Mouse (Mus musculus): ENCODE results near the gene Abcc12. TPM values are rescaled to one million over a fixed set of nuclear protein-coding genes. Genes with fewer than 3 reads are reported as not detected.

The Abcc12 gene
- polyA plus RNA-seq (2015; fragmentation: Nextera tagmentation; extraction: Ambion mirVana): 0.14 and 0.19 TPM in 2 replicates

- Histone ChIP-seq H3K4me1 (ENCODE audit: control insufficient read depth, insufficient read depth, low read length) (no peaks in the 10 kb centered on the region), H3K4me3 (replicated peaks; ENCODE audit: low read length) (no peak within 1 kb of the TSS), H3K27me3 (ENCODE audit: control insufficient read depth, insufficient read depth, low read length) (no peaks in the 10 kb centered on the region), H3K4me2 (ENCODE audit: low read depth, low read length) (no peak within 1 kb of the TSS), H3K9ac (ENCODE audit: low read length) (no peak within 1 kb of the TSS), H3K9me3 (replicated peaks; ENCODE audit: control insufficient read depth, low read length) (no peaks in the 10 kb centered on the region), H3K36me3 (ENCODE audit: control insufficient read depth, insufficient read depth, low read length) (no peaks in the 10 kb centered on the region), H3K27ac (ENCODE audit: low read length) (no peak within 1 kb of the TSS)
- ATAC-seq (ENCODE audit: insufficient read depth, low FRiP score): no peak
Measured at GRCm38 (mm10) chr8:86580458-86580857, at the start of gene Abcc12. Abcc12 (minus strand) TSS chr8:86580686.

DNA sequence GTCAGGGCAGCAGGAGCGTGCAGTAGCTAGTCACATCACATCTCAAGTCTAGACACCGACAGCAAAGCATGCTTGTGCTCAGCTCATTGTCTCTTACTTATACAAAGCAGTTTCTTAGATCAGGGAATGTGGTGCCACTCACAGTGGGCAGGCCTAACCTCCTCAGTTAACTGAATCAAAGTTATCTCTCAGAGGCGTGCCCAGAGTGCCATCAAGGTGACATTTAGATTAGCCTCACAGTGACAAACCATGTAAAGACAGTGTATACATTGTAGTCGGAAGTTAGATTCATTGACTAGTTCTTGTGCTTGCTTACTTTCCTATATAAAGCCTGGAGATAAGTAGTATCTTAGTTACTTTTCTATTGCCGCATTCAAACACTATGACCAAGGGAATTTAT lies 49.7 kb upstream of the Abcc12 start:
- peaks cover 4% of the 10 kb centered on the region; the same call in 1 of the 2 replicates for H3K4me1 ChIP-seq (ENCODE audit: control insufficient read depth, insufficient read depth, low read length)
- 77% methylated on average over 5 of the region's 5 CpGs for WGBS
- no peak for ATAC-seq (ENCODE audit: insufficient read depth, low FRiP score)

DNA sequence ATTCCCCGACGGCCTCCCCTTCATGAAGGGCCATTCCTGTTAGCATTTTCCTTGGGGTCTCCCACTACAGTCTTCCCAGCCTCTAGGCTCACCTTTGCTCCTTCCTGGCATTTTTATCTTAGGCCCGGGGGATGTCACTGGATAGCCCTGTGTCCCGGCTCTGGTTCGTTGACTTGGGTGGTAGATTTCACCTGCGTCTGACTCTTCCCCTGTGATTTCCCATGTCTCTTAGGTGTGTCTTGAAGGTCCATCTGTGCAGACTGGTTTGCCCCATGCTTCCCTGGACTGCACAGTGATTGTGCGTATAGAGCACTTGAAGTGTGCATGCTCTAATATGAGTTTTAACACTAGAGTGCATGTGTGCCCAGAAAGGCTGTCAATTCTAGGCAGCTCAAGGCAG lies 44.4 kb upstream of the Abcc12 start:
- Histone ChIP-seq H3K36me3 (ENCODE audit: control insufficient read depth, insufficient read depth, low read length) (no peaks in the 10 kb centered on the region), H3K4me1 (ENCODE audit: control insufficient read depth, insufficient read depth, low read length) (peaks cover 9% of the 10 kb centered on the region), H3K9ac (ENCODE audit: low read length) (peak overlapping the region; percentile 82), H3K27ac (ENCODE audit: low read length) (no peak overlapping the region), H3K4me3 (replicated peaks; ENCODE audit: low read length) (peak overlapping the region; percentile 93), H3K27me3 (ENCODE audit: control insufficient read depth, insufficient read depth, low read length) (no peaks in the 10 kb centered on the region), H3K9me3 (replicated peaks; ENCODE audit: control insufficient read depth, low read length) (no peaks in the 10 kb centered on the region), H3K4me2 (ENCODE audit: low read depth, low read length) (peak overlapping the region; percentile 79)
- WGBS: 31% methylated on average over 7 of the region's 7 CpGs
- ATAC-seq (ENCODE audit: insufficient read depth, low FRiP score): no peak

More for the DNA sequence above, 49.7 kb upstream of the Abcc12 start:
- H3K36me3 ChIP-seq (ENCODE audit: control insufficient read depth, insufficient read depth, low read length): no peaks in the 10 kb centered on the region
- H3K27me3 ChIP-seq (ENCODE audit: control insufficient read depth, insufficient read depth, low read length): no peaks in the 10 kb centered on the region
- no peaks in the 10 kb centered on the region for H3K9me3 ChIP-seq (replicated peaks; ENCODE audit: control insufficient read depth, low read length)
- H3K4me3 ChIP-seq (replicated peaks; ENCODE audit: low read length): no peak overlapping the region
- no peak overlapping the region for H3K27ac ChIP-seq (ENCODE audit: low read length)
- H3K9ac ChIP-seq (ENCODE audit: low read length): no peak overlapping the region
- no peak overlapping the region for H3K4me2 ChIP-seq (ENCODE audit: low read depth, low read length)

DNA sequence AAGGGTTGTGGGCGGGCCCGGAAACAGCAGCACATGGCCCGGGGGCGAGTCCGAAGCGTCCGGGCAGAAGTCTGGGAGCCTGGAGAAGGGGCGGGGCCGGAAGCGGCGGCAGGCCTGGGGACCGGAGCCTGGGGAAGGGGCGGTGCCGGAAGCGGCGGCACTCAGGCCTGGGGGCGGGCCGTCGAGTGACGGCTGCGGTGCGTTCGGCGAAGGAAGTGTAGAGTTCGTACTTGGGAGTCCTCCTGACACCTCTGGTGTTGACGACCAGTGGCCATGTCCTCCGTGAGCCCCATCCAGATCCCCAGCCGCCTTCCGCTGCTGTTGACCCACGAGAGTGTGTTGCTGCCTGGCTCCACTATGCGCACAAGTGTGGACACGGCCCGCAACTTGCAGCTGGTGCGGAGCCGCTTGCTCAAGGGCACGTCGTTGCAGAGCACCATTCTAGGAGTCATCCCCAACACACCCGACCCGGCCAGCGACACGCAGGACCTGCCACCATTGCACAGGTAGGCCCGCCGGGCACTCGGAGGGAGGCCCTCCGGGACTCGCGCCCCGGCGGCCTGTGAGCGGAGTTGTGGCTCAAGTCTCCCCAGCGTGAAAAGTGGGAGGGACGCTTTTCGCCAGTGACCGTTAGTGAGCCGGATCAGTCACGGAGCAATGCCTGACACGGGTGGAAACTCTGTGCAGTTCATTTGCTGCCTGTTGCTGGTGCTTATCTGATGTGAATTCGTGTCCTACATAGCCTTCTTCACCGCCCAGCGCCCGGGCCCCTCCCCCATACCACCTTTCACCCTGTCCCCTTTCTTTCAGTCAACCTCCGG lies 43.6 kb upstream of the Abcc12 start, which contains the start of gene Lonp2:
Gene Lonp2 (plus strand): TSS at position 133 of the 821 bp plus-strand sequence.
- Histone ChIP-seq H3K4me1 (ENCODE audit: control insufficient read depth, insufficient read depth, low read length) (peaks cover 9% of the 10 kb centered on the region), H3K36me3 (ENCODE audit: control insufficient read depth, insufficient read depth, low read length) (no peaks in the 10 kb centered on the region)
- ATAC-seq (ENCODE audit: insufficient read depth, low FRiP score): peak; percentile 100

DNA sequence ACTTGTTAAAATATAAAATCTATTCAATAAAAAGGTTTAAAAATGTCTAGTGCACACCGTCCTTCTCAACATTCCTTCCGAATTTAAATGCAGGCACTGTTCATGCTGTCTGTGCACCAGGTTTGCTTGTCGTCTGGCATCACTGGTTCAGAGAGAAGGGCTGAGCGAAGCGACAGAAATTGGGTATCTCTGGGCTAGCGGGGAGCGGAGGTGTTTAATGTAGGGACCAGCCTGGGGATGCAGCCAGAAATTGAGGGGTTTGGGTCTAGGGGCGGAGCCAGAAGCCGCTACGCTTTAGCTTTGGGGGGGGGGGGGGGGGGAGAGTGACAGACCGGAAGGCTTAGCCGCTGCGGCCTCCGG lies 43.0 kb upstream of the Abcc12 start:
- Histone ChIP-seq H3K27ac (ENCODE audit: low read length) (peak overlapping the region; percentile 46; the same call in 1 of the 2 replicates), H3K9me3 (replicated peaks; ENCODE audit: control insufficient read depth, low read length) (no peaks in the 10 kb centered on the region), H3K36me3 (ENCODE audit: control insufficient read depth, insufficient read depth, low read length) (no peaks in the 10 kb centered on the region), H3K4me3 (replicated peaks; ENCODE audit: low read length) (peak overlapping the region; percentile 93), H3K4me1 (ENCODE audit: control insufficient read depth, insufficient read depth, low read length) (peaks cover 9% of the 10 kb centered on the region), H3K4me2 (ENCODE audit: low read depth, low read length) (peak overlapping the region; percentile 47), H3K9ac (ENCODE audit: low read length) (peak overlapping the region; percentile 80), H3K27me3 (ENCODE audit: control insufficient read depth, insufficient read depth, low read length) (no peaks in the 10 kb centered on the region)
- ATAC-seq (ENCODE audit: insufficient read depth, low FRiP score): no peak
- 2% methylated on average over 11 of the region's 14 CpGs for WGBS

More for the DNA sequence above, 43.6 kb upstream of the Abcc12 start, which contains the start of gene Lonp2:
- H3K4me3 ChIP-seq (replicated peaks; ENCODE audit: low read length): peak within 1 kb of the TSS; percentile 93
- no peaks in the 10 kb centered on the region for H3K9me3 ChIP-seq (replicated peaks; ENCODE audit: control insufficient read depth, low read length)
- no peaks in the 10 kb centered on the region for H3K27me3 ChIP-seq (ENCODE audit: control insufficient read depth, insufficient read depth, low read length)
- H3K9ac ChIP-seq (ENCODE audit: low read length): peak within 1 kb of the TSS; percentile 82
- peak within 1 kb of the TSS; percentile 66; the same call in 1 of the 2 replicates for H3K27ac ChIP-seq (ENCODE audit: low read length)
- under 1% methylated on average over 60 of the region's 62 CpGs for WGBS
- peak within 1 kb of the TSS; percentile 79 for H3K4me2 ChIP-seq (ENCODE audit: low read depth, low read length)

GRCm38 (mm10) chr8:86617759-86618387 lies 37.4 kb upstream of the Abcc12 start:
- H3K9ac ChIP-seq (ENCODE audit: low read length): no peak overlapping the region
- H3K36me3 ChIP-seq (ENCODE audit: control insufficient read depth, insufficient read depth, low read length): no peaks in the 10 kb centered on the region
- no peak overlapping the region for H3K4me2 ChIP-seq (ENCODE audit: low read depth, low read length)
- H3K27ac ChIP-seq (ENCODE audit: low read length): no peak overlapping the region
- WGBS: 72% methylated on average over 7 of the region's 7 CpGs
- no peak for ATAC-seq (ENCODE audit: insufficient read depth, low FRiP score)
- H3K4me3 ChIP-seq (replicated peaks; ENCODE audit: low read length): no peak overlapping the region
- no peaks in the 10 kb centered on the region for H3K9me3 ChIP-seq (replicated peaks; ENCODE audit: control insufficient read depth, low read length)
- no peaks in the 10 kb centered on the region for H3K4me1 ChIP-seq (ENCODE audit: control insufficient read depth, insufficient read depth, low read length)
- H3K27me3 ChIP-seq (ENCODE audit: control insufficient read depth, insufficient read depth, low read length): no peaks in the 10 kb centered on the region

DNA sequence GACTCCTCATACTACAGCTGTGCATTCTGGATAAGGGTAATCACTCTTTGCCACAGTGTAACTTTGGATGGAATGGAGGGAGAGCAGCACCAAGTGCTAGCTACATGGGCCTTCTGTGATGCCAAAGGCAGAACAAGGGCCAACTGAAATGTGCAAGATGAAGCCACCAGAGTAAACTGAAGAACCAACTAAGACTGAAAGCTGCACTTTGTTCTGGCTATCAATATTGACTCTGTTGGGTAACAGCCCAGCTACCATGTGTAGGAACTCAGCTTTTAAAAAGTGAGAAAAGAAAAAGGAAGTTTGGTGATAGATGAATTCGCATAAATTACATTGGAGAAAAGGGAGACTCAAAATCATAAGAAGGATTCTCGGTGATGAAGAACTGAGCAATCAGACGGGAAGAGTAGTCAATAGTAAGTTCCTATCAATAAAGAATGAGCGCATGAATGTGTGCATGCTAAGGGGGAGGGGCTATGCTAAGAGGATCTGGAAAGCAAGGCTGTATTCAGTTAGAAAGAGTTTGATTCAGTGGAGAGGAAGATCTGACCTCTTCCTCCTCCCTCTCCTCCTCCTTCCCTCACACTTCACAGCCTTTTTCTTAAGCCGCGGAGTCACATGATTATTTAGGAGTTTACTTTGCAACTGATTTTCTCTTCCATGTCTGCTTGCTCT lies 34.7 kb upstream of the Abcc12 start:
- Histone ChIP-seq H3K4me2 (ENCODE audit: low read depth, low read length) (no peak overlapping the region), H3K36me3 (ENCODE audit: control insufficient read depth, insufficient read depth, low read length) (no peaks in the 10 kb centered on the region), H3K27me3 (ENCODE audit: control insufficient read depth, insufficient read depth, low read length) (no peaks in the 10 kb centered on the region), H3K9ac (ENCODE audit: low read length) (no peak overlapping the region), H3K9me3 (replicated peaks; ENCODE audit: control insufficient read depth, low read length) (no peaks in the 10 kb centered on the region), H3K4me1 (ENCODE audit: control insufficient read depth, insufficient read depth, low read length) (no peaks in the 10 kb centered on the region), H3K27ac (ENCODE audit: low read length) (no peak overlapping the region), H3K4me3 (replicated peaks; ENCODE audit: low read length) (no peak overlapping the region)
- no peak for ATAC-seq (ENCODE audit: insufficient read depth, low FRiP score)
- 80% methylated on average over 6 of the region's 6 CpGs for WGBS

- no peaks in the 10 kb centered on the region for H3K9me3 ChIP-seq (replicated peaks; ENCODE audit: control insufficient read depth, low read length)
- WGBS: 58% methylated on average over 2 of the region's 2 CpGs
- no peaks in the 10 kb centered on the region for H3K36me3 ChIP-seq (ENCODE audit: control insufficient read depth, insufficient read depth, low read length)
- no peak overlapping the region for H3K4me3 ChIP-seq (replicated peaks; ENCODE audit: low read length)
- no peak overlapping the region for H3K27ac ChIP-seq (ENCODE audit: low read length)
- no peak for ATAC-seq (ENCODE audit: insufficient read depth, low FRiP score)
- no peak overlapping the region for H3K4me2 ChIP-seq (ENCODE audit: low read depth, low read length)
- H3K4me1 ChIP-seq (ENCODE audit: control insufficient read depth, insufficient read depth, low read length): no peaks in the 10 kb centered on the region
- no peaks in the 10 kb centered on the region for H3K27me3 ChIP-seq (ENCODE audit: control insufficient read depth, insufficient read depth, low read length)
- no peak overlapping the region for H3K9ac ChIP-seq (ENCODE audit: low read length)
Measured at GRCm38 (mm10) chr8:86613798-86614197, 33.3 kb upstream of the Abcc12 start.

GRCm38 (mm10) chr8:86604676-86605075 lies 24.2 kb upstream of the Abcc12 start:
- WGBS: 83% methylated on average over 3 of the region's 3 CpGs
- Histone ChIP-seq H3K4me2 (ENCODE audit: low read depth, low read length) (no peak overlapping the region), H3K27me3 (ENCODE audit: control insufficient read depth, insufficient read depth, low read length) (no peaks in the 10 kb centered on the region), H3K9me3 (replicated peaks; ENCODE audit: control insufficient read depth, low read length) (no peaks in the 10 kb centered on the region), H3K9ac (ENCODE audit: low read length) (no peak overlapping the region), H3K27ac (ENCODE audit: low read length) (no peak overlapping the region), H3K4me1 (ENCODE audit: control insufficient read depth, insufficient read depth, low read length) (no peaks in the 10 kb centered on the region), H3K36me3 (ENCODE audit: control insufficient read depth, insufficient read depth, low read length) (no peaks in the 10 kb centered on the region), H3K4me3 (replicated peaks; ENCODE audit: low read length) (no peak overlapping the region)
- ATAC-seq (ENCODE audit: insufficient read depth, low FRiP score): no peak

Measured in stomach, embryonic 16.5 days (tissue).